Mouse (Mus musculus): ENCODE data around the gene Rtca.
A peak's percentile ranks its signal among the peaks of the same experiment; 100 is the strongest.

The Rtca gene

GRCm38 (mm10) chr3:116476686-116477298 lies 31.2 kb downstream of the Rtca start:
- no peak for DNase-seq (ENCODE audit: low spot score)

- peak; percentile 41 for DNase-seq (ENCODE audit: low spot score)
Observed at GRCm38 (mm10) chr3:116474602-116475001, 33.4 kb downstream of the Rtca start.

DNA sequence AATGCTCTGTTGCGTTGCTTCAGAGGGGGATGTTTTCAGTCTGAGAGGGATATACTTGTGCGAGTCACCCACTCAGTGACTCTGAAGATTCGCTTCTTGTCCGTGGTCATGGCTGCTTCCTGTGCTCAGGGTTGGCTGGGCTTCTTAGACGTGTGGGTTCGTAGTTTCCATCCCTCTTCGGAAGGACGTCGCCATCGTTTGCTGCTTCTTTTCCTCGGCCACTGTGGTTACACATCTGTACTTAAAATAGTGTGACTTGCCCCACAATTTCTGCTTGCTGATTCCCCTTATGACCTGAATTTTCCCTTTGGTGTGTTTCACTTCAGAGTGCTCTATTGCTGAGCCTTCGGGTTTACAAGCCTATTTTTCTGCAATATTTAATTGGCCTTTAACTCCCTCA lies 42.3 kb downstream of the Rtca start:
- no peak for DNase-seq (ENCODE audit: low spot score)

DNA sequence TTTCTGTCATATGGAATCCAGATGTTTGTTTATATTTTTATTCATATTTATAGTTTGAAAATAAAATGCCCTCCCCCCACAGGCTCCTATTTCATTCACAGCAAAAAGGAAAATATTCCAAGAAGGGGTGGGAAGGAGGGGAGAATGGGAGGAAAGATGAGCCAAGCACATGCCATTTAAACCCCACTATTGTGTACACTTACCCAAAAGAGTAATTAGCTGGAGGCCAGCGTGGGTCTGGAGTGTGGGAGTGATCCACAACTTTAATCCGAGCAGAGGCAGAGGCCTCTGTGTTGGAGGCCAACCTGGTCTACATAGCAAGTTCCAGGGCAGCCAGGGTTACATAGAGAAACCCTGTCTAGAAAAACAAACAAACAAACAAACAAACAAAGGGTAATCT lies 43.7 kb downstream of the Rtca start:
- no peak for DNase-seq (ENCODE audit: low spot score)

GRCm38 (mm10) chr3:116461053-116461452 lies 47.0 kb downstream of the Rtca start:
- no peak for DNase-seq (ENCODE audit: low spot score)

- no peak for DNase-seq (ENCODE audit: low spot score)
Observed at GRCm38 (mm10) chr3:116454529-116454928, 53.5 kb downstream of the Rtca start.

DNA sequence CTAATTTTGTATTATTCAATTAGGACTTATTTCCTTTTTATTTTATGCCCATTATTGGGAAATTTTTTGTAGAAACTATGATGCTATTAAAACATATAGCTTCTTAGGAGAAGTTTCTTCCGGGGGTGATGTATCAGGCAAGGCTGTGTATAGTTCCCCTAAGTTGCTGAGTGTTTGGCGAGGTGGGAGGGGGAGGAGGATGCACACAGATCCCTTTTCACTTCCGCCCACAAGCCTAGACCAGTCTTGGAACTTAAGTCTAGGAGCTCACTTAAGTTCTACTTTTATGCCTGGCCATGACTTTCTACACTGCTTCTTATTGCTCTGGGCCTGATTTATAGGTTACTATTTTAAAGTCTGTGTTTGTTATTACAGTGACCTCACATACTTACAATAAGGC lies 57.3 kb downstream of the Rtca start:
- no peak for DNase-seq (ENCODE audit: low spot score)

GRCm38 (mm10) chr3:116444327-116444726 lies 63.7 kb downstream of the Rtca start:
- DNase-seq (ENCODE audit: low spot score) = no peak

GRCm38 (mm10) chr3:116442788-116443187 lies 65.2 kb downstream of the Rtca start:
- DNase-seq (ENCODE audit: low spot score) = no peak

GRCm38 (mm10) chr3:116441518-116442205 lies 66.3 kb downstream of the Rtca start:
- no peak for DNase-seq (ENCODE audit: low spot score)

DNA sequence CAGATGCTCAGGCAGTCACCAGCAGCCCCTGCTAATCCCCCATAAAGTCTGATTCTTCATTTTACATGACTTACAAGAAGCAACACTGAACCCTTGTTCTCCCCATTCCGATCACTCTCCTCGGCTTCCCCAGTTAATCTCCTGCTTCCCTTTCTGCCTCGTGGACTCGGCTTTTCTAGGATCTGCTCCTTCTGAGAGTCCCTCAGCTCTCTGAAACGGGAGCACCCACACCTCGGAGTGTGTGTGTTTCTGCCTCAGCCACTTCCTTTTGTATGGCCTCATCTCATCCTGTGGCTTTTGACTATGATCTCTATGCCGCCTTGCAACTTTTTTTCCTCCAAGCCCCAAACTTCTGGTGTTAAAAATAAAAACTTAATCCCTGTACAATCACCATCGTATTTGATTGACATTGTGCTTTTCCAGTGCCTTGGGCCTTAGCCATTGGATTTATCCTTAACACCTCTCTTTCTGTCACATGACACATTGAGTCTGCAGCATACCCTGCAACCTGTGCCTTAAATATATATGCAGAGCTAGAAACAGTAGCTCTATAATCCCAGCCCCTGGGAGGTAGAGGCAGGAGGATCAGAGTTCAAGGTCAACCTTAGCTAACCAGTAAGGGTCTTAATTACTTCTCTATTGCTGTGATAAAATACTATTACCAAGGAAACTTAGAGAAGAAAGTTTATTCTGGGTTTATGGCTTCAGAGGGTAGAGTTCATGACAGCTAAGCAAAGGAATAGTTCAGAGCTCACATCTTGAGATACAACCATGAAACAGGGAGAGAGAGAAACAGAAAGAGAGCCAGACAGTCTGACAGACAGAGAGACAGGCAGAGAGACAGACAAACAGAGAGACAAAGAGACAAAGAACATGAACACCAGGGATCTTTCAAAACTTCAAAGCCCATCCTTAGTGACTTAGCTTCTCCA lies 67.7 kb downstream of the Rtca start:
- DNase-seq (ENCODE audit: low spot score) = no peak
